ENCODE assay signal across 22 mouse cellular contexts in genomic region chr19:5124055-5124614, GRCm38 (mm10). TPM values are rescaled to one million over a fixed set of nuclear protein-coding genes. Genes with fewer than 3 reads are reported as not detected.
DNase-seq lines count a peak whose midpoint lies in the region; ATAC-seq and TF ChIP-seq lines count a peak whose summit lies in the region.
"Had no signal": no experiment of that assay in that cellular context is flagged by ENCODE, and none has a peak within 500 bp of the region (broad histone marks: within the 10 kb centered on the region; RNA-seq: fewer than 3 reads in every experiment).

No protein-coding gene starts in this region.

- H3K36me3 ChIP-seq in ES-E14 (ENCODE audit: control insufficient read depth, insufficient read depth, low read length, poor library complexity, severe bottlenecking), result no peaks in the 10 kb centered on the region
- H3K36me3 ChIP-seq: heart, embryonic 13.5 days; limb, embryonic 15.5 days had no signal

- DNase-seq in left cerebral cortex, postnatal 4 days, result peak; percentile 79
- DNase-seq in left cerebral cortex, postnatal 10 days (ENCODE audit: extremely low spot score in 1 of 2, low spot score in 2 of 2), result no peak
- no peak for DNase-seq in ES-E14 (ENCODE audit: low read depth, low spot score)
- DNase-seq in cerebellum, adult 2 months, result peak; percentile 62 to 79
- DNase-seq in cerebellum, postnatal 25 days, result peak; percentile 65 to 72
- DNase-seq in kidney, postnatal 25 days, result no peak
- DNase-seq: adrenal gland, postnatal 25 days; B cell, adult 2 months; gastrocnemius, postnatal 10 days; heart, adult 11 months; heart, postnatal 14 days; kidney, adult 11 months; layer of hippocampus, adult 9-11 months; lung, embryonic 14.5 days; midbrain, embryonic 14.5 days; thymus, postnatal 14 days had no signal

- H3K27ac ChIP-seq in ES-E14 (ENCODE audit: insufficient read depth, low read depth, low read length, poor library complexity, severe bottlenecking), result no peak overlapping the region
- H3K27ac ChIP-seq in cerebellum, adult 2 months (ENCODE audit: insufficient read depth, low read length), result peak overlapping the region; percentile 88
- H3K27ac ChIP-seq: forebrain, embryonic 13.5 days; heart, embryonic 13.5 days; limb, embryonic 15.5 days; liver, embryonic 14.5 days had no signal

- TF ChIP-seq CTCF in cerebellum, adult 2 months (IDR thresholded peaks at IDR 0.05; ENCODE audit: borderline replicate concordance, insufficient read depth, low read depth, low read length), result no peak

- intact Hi-C loops in left cerebral cortex, postnatal 4 days (cut with DNase I), result no loop called here
- intact Hi-C loops in left cerebral cortex, postnatal 10 days (cut with DNase I), result no loop called here

- H3K4me1 ChIP-seq in ES-E14 (ENCODE audit: control insufficient read depth in 2 of 2, insufficient read depth in 2 of 2, low read length in 2 of 2, poor library complexity in 1 of 2), result no peaks in the 10 kb centered on the region
- H3K4me1 ChIP-seq in cerebellum, adult 2 months (ENCODE audit: control insufficient read depth, insufficient read depth, low read length), result peaks cover 13% of the 10 kb centered on the region; the same call in 1 of the 2 replicates

- H3K9me3 ChIP-seq in ES-E14 (ENCODE audit: control insufficient read depth, insufficient read depth, low read depth, low read length), result no peaks in the 10 kb centered on the region
- H3K9me3 ChIP-seq: forebrain, embryonic 13.5 days; heart, embryonic 13.5 days; limb, embryonic 15.5 days; megakaryocyte, embryonic 14.5 days had no signal

- ATAC-seq in activated CD4-positive, CD25-positive, alpha-beta regulatory T cell, adult 4 months, result no peak
- ATAC-seq: forebrain, embryonic 13.5 days had no signal

- H3K4me3 ChIP-seq in ES-E14 (ENCODE audit: insufficient read depth in 1 of 2, low read depth in 1 of 2, low read length in 2 of 2, poor library complexity in 1 of 2, severe bottlenecking in 1 of 2), result no peak overlapping the region
- H3K4me3 ChIP-seq in cerebellum, adult 2 months (replicated peaks; ENCODE audit: insufficient read depth, low read depth, low read length), result no peak overlapping the region
- H3K4me3 ChIP-seq: forebrain, embryonic 13.5 days; heart, embryonic 13.5 days; limb, embryonic 15.5 days; megakaryocyte, embryonic 14.5 days had no signal

- in situ Hi-C loops in ES-E14 (cut with MboI; ENCODE audit: low sequenced_read_pairs in 2 of 2, unreplicated experiment in 2 of 2), result no loop called here

- no peaks in the 10 kb centered on the region for H3K27me3 ChIP-seq in cerebellum, adult 2 months (ENCODE audit: control insufficient read depth, insufficient read depth, low read length)
- H3K27me3 ChIP-seq: forebrain, embryonic 13.5 days; limb, embryonic 15.5 days had no signal

- no peak overlapping the region for H3K9ac ChIP-seq in ES-E14 (ENCODE audit: insufficient read depth, low read depth, low read length, poor library complexity, severe bottlenecking)
- H3K9ac ChIP-seq: forebrain, embryonic 13.5 days; heart, embryonic 13.5 days; limb, embryonic 15.5 days; liver, embryonic 14.5 days; lung, embryonic 14.5 days had no signal

- no peak for TF ChIP-seq POLR2A in cerebellum, adult 2 months (IDR thresholded peaks at IDR 0.05; ENCODE audit: borderline replicate concordance, insufficient read depth, low read length)

- 25% methylated on average over 7 of the region's 7 CpGs for WGBS in cerebellum, adult 2 months

TF ChIP-seq in ES-E14, 5 proteins besides CTCF, POLR2A, EP300 and RAD21:
- no peak for TF ChIP-seq HCFC1 (IDR thresholded peaks at IDR 0.05; ENCODE audit: borderline replicate concordance, insufficient read depth, low read length)
- TF ChIP-seq ZC3H11A (IDR thresholded peaks at IDR 0.05; ENCODE audit: borderline replicate concordance, low read depth, low read length), result no peak
- TF ChIP-seq ZNF384 (IDR thresholded peaks at IDR 0.05; ENCODE audit: low read depth, low read length), result peak; percentile 89
- no peak for TF ChIP-seq MAFK (IDR thresholded peaks at IDR 0.05; ENCODE audit: insufficient read depth, low read depth, low read length)
- no peak for TF ChIP-seq CHD2 (IDR thresholded peaks at IDR 0.05; ENCODE audit: low read depth, low read length)

RNA-seq across cellular contexts. Expression of gene Klc2, which starts 5.8 kb away (rescaled TPM):
- total RNA-seq in left cerebral cortex, postnatal 4 days (2021), result 100 to 1,000 TPM; 155 to 159 TPM
- 100 to 1,000 TPM; 186 to 195 TPM for total RNA-seq in left cerebral cortex, postnatal 10 days (2021)
- total RNA-seq in ES-E14 (2012; rRNA removed), result 14.7 and 22.9 TPM in 2 replicates
- 318 and 338 TPM in 2 replicates for polyA plus RNA-seq in cerebellum, adult 2 months (2012; rRNA removed)
- 1 to 10 TPM; 4.6 to 6.7 TPM for polyA plus RNA-seq in activated CD4-positive, CD25-positive, alpha-beta regulatory T cell, adult 4 months (2017; shearing (Covaris generic))

RNA-seq across cellular contexts. Expression of gene Rab1b, which starts 17.3 kb away (rescaled TPM):
- total RNA-seq in left cerebral cortex, postnatal 4 days (2021), result 100 to 1,000 TPM; 137 to 148 TPM
- 100 to 1,000 TPM; 167 to 168 TPM for total RNA-seq in left cerebral cortex, postnatal 10 days (2021)
- total RNA-seq in ES-E14 (2012; rRNA removed), result 78.5 and 96.9 TPM in 2 replicates
- polyA plus RNA-seq in cerebellum, adult 2 months (2012; rRNA removed), result 191 and 195 TPM in 2 replicates
- polyA plus RNA-seq in activated CD4-positive, CD25-positive, alpha-beta regulatory T cell, adult 4 months (2017; shearing (Covaris generic)), result 100 to 1,000 TPM; 118 to 143 TPM

RNA-seq across cellular contexts. Expression of gene Cnih2, which starts 25.8 kb away (rescaled TPM):
- 100 to 1,000 TPM; 393 to 412 TPM for total RNA-seq in left cerebral cortex, postnatal 4 days (2021)
- 100 to 1,000 TPM; 379 to 384 TPM for total RNA-seq in left cerebral cortex, postnatal 10 days (2021)
- total RNA-seq in ES-E14 (2012; rRNA removed), result 2.5 and 3.7 TPM in 2 replicates
- 89.3 and 90.3 TPM in 2 replicates for polyA plus RNA-seq in cerebellum, adult 2 months (2012; rRNA removed)
- polyA plus RNA-seq in activated CD4-positive, CD25-positive, alpha-beta regulatory T cell, adult 4 months (2017; shearing (Covaris generic)), result not detected

RNA-seq across cellular contexts. Expression of gene Yif1a, which starts 35.8 kb away (rescaled TPM):
- 10 to 100 TPM; 22.0 to 24.4 TPM for total RNA-seq in left cerebral cortex, postnatal 4 days (2021)
- 10 to 100 TPM; 27.3 to 30.4 TPM for total RNA-seq in left cerebral cortex, postnatal 10 days (2021)
- total RNA-seq in ES-E14 (2012; rRNA removed), result 84.4 and 110 TPM in 2 replicates
- 98.4 and 103 TPM in 2 replicates for polyA plus RNA-seq in cerebellum, adult 2 months (2012; rRNA removed)
- polyA plus RNA-seq in activated CD4-positive, CD25-positive, alpha-beta regulatory T cell, adult 4 months (2017; shearing (Covaris generic)), result 10 to 100 TPM; 49.2 to 51.1 TPM

RNA-seq across cellular contexts. Expression of gene Tmem151a, which starts 38.8 kb away (rescaled TPM):
- 10 to 100 TPM; 47.7 to 55.3 TPM for total RNA-seq in left cerebral cortex, postnatal 4 days (2021)
- total RNA-seq in left cerebral cortex, postnatal 10 days (2021), result 100 to 1,000 TPM; 115 to 122 TPM
- total RNA-seq in ES-E14 (2012; rRNA removed), result 0.89 and 2.3 TPM in 2 replicates
- polyA plus RNA-seq in cerebellum, adult 2 months (2012; rRNA removed), result 84.0 and 102 TPM in 2 replicates
- polyA plus RNA-seq in activated CD4-positive, CD25-positive, alpha-beta regulatory T cell, adult 4 months (2017; shearing (Covaris generic)), result not detected

Comparison
In these comparisons a context has a peak if more than half of its experiments do, and no peak if none do; other contexts are left out.
1. DNase-seq: peak in left cerebral cortex, postnatal 4 days (single experiment), cerebellum, adult 2 months (2 of 2) and cerebellum, postnatal 25 days (2 of 2); none in left cerebral cortex, postnatal 10 days (0 of 2), ES-E14 (single experiment) and kidney, postnatal 25 days (0 of 2).
2. RNA of gene Cnih2, which starts 25.8 kb away (total RNA-seq): 393 to 412 TPM in left cerebral cortex, postnatal 4 days and 379 to 384 TPM in left cerebral cortex, postnatal 10 days; 2.5 to 3.7 TPM in ES-E14; every median in the first group is over 10 times any median in the second.